Mouse (Mus musculus) hindlimb bud, embryonic 11.5 days (tissue): ENCODE measurements around the gene Trak1.

Source experiments
- DNase-seq: peaks from one replicate; pipeline ENCODE4 v3.0.0-alpha.2; 2012; ENCODE audit warnings: low read depth, low spot score; ENCODE audit errors: extremely low spot score

Gene Trak1

GRCm38 (mm10) chr9:121469711-121470110, 172.4 kb downstream of the Trak1 start:
- no peak for DNase-seq

- DNase-seq: no peak
Observed at GRCm38 (mm10) chr9:121474771-121475170, 177.5 kb downstream of the Trak1 start.

- DNase-seq: no peak
Observed at GRCm38 (mm10) chr9:121475488-121476452, 178.5 kb downstream of the Trak1 start.

GRCm38 (mm10) chr9:121477305-121477911, 180.1 kb downstream of the Trak1 start:
- DNase-seq: peak; percentile 54

- peak; percentile 73 for DNase-seq
Observed at GRCm38 (mm10) chr9:121479453-121479852, 182.2 kb downstream of the Trak1 start.

GRCm38 (mm10) chr9:121487216-121487615, 189.9 kb downstream of the Trak1 start:
- DNase-seq: no peak

- DNase-seq: no peak
Observed at GRCm38 (mm10) chr9:121491592-121492240, 194.4 kb downstream of the Trak1 start.

- no peak for DNase-seq
Observed at GRCm38 (mm10) chr9:121494006-121494767, 196.9 kb downstream of the Trak1 start.

GRCm38 (mm10) chr9:121495529-121495928, 198.2 kb downstream of the Trak1 start, which contains the start of gene Cck:
Gene Cck, minus strand, starts transcription at chr9:121495694.
- no peak for DNase-seq

- no peak for DNase-seq
Observed at GRCm38 (mm10) chr9:121496102-121496501, 198.8 kb downstream of the Trak1 start.

- DNase-seq: no peak
Observed at GRCm38 (mm10) chr9:121505346-121505745, 208.0 kb downstream of the Trak1 start.

- no peak for DNase-seq
Observed at GRCm38 (mm10) chr9:121506478-121507180, 209.3 kb downstream of the Trak1 start.

- no peak for DNase-seq
Observed at GRCm38 (mm10) chr9:121511911-121512310, 214.6 kb downstream of the Trak1 start.

- DNase-seq: no peak
Observed at GRCm38 (mm10) chr9:121514462-121514861, 217.2 kb downstream of the Trak1 start.

GRCm38 (mm10) chr9:121520047-121520446, 222.7 kb downstream of the Trak1 start:
- DNase-seq: no peak
